9 mouse cellular contexts compared by ENCODE assay signal in genomic region chr1:120594603-120595002, GRCm38 (mm10). TPM values are rescaled to one million over a fixed set of nuclear protein-coding genes. Genes with fewer than 3 reads are reported as not detected.
DNase-seq lines count a peak whose midpoint lies in the region; ATAC-seq and TF ChIP-seq lines count a peak whose summit lies in the region.
"Had no signal": no experiment of that assay in that cellular context is flagged by ENCODE, and none has a peak within 500 bp of the region (broad histone marks: within the 10 kb centered on the region; RNA-seq: fewer than 3 reads in every experiment).

No protein-coding gene starts in this region.

- DNase-seq in heart, postnatal 0 days (ENCODE audit: low spot score) = no peak
- no peak for DNase-seq in heart, adult 11 months
- DNase-seq in thymus, postnatal 4 days = peak; percentile 29
- DNase-seq in thymus, postnatal 0 days (ENCODE audit: low spot score) = no peak
- DNase-seq in stomach, postnatal 0 days (ENCODE audit: low spot score) = peak; percentile 18
- DNase-seq in urinary bladder, postnatal 36 days (ENCODE audit: low spot score in 2 of 2) = no peak
- DNase-seq: liver, embryonic 13.5 days had no signal

- no peaks in the 10 kb centered on the region for H3K36me3 ChIP-seq in heart, postnatal 0 days (replicated peaks; ENCODE audit: control insufficient read depth, insufficient read depth, low read length)
- H3K36me3 ChIP-seq in hindbrain, embryonic 16.5 days (ENCODE audit: control insufficient read depth, insufficient read depth, low read length) = no peaks in the 10 kb centered on the region
- H3K36me3 ChIP-seq in stomach, postnatal 0 days (ENCODE audit: control insufficient read depth, insufficient read depth, low read length) = no peaks in the 10 kb centered on the region
- H3K36me3 ChIP-seq: liver, embryonic 13.5 days had no signal

- no peak overlapping the region for H3K4me2 ChIP-seq in heart, postnatal 0 days (ENCODE audit: low read depth, low read length)
- H3K4me2 ChIP-seq in hindbrain, embryonic 16.5 days (ENCODE audit: low read length) = peak overlapping the region; percentile 22
- H3K4me2 ChIP-seq in stomach, postnatal 0 days (replicated peaks; ENCODE audit: low read depth) = no peak overlapping the region
- H3K4me2 ChIP-seq: liver, embryonic 13.5 days had no signal

- no peaks in the 10 kb centered on the region for H3K9me3 ChIP-seq in heart, postnatal 0 days (replicated peaks; ENCODE audit: control insufficient read depth, low read length)
- 0 out of 2 replicates have a peak, but pooled peaks cover 2% of the 10 kb centered on the region for H3K9me3 ChIP-seq in hindbrain, embryonic 16.5 days (ENCODE audit: control insufficient read depth, low read length)
- H3K9me3 ChIP-seq in stomach, postnatal 0 days (ENCODE audit: control insufficient read depth, low read length) = no peaks in the 10 kb centered on the region
- H3K9me3 ChIP-seq: liver, embryonic 13.5 days had no signal

- no peak for ATAC-seq in heart, postnatal 0 days (ENCODE audit: insufficient read depth, low read depth)
- ATAC-seq in hindbrain, embryonic 16.5 days = peak; percentile 49; the same call in 1 of the 2 replicates
- no peak for ATAC-seq in stomach, postnatal 0 days (ENCODE audit: low FRiP score, low TSS enrichment)
- ATAC-seq in granulocyte monocyte progenitor cell, adult 5-6 weeks (replicated peaks; ENCODE audit: poor library complexity, severe bottlenecking) = no peak

- 4% methylated on average over 8 of the region's 8 CpGs for WGBS in heart, postnatal 0 days
- WGBS in hindbrain, embryonic 16.5 days = 4% methylated on average over 8 of the region's 8 CpGs
- 4% methylated on average over 8 of the region's 8 CpGs for WGBS in stomach, postnatal 0 days

- peak; percentile 49 for TF ChIP-seq CTCF in heart, postnatal 0 days (IDR thresholded peaks at IDR 0.05; ENCODE audit: low read depth)
- TF ChIP-seq CTCF in stomach, postnatal 0 days (IDR thresholded peaks at IDR 0.05; ENCODE audit: low read depth) = peak; percentile 70

- H3K4me1 ChIP-seq in heart, postnatal 0 days (ENCODE audit: control insufficient read depth, insufficient read depth) = no peaks in the 10 kb centered on the region
- H3K4me1 ChIP-seq in hindbrain, embryonic 16.5 days (ENCODE audit: control insufficient read depth, insufficient read depth, low read depth, low read length) = peaks cover 3% of the 10 kb centered on the region; the same call in 1 of the 2 replicates
- H3K4me1 ChIP-seq in stomach, postnatal 0 days (replicated peaks; ENCODE audit: control insufficient read depth, insufficient read depth) = no peaks in the 10 kb centered on the region
- H3K4me1 ChIP-seq: liver, embryonic 13.5 days had no signal

- no peak overlapping the region for H3K27ac ChIP-seq in heart, postnatal 0 days (ENCODE audit: low read depth)
- H3K27ac ChIP-seq in hindbrain, embryonic 16.5 days (ENCODE audit: low read depth, low read length) = no peak overlapping the region
- no peak overlapping the region for H3K27ac ChIP-seq in stomach, postnatal 0 days (replicated peaks)
- H3K27ac ChIP-seq: liver, embryonic 13.5 days had no signal

- no peak overlapping the region for H3K9ac ChIP-seq in heart, postnatal 0 days (replicated peaks; ENCODE audit: low read depth, low read length)
- H3K9ac ChIP-seq in hindbrain, embryonic 16.5 days (ENCODE audit: low read depth, low read length) = no peak overlapping the region
- no peak overlapping the region for H3K9ac ChIP-seq in stomach, postnatal 0 days (ENCODE audit: low read length)
- H3K9ac ChIP-seq: liver, embryonic 13.5 days had no signal

- H3K4me3 ChIP-seq in heart, postnatal 0 days (ENCODE audit: low read depth, low read length) = no peak overlapping the region
- no peak overlapping the region for H3K4me3 ChIP-seq in hindbrain, embryonic 16.5 days (ENCODE audit: low read length)
- H3K4me3 ChIP-seq in stomach, postnatal 0 days (ENCODE audit: low read depth, low read length) = no peak overlapping the region
- H3K4me3 ChIP-seq: liver, embryonic 13.5 days had no signal

- H3K27me3 ChIP-seq in heart, postnatal 0 days (ENCODE audit: control insufficient read depth, insufficient read depth, low read length) = peaks cover 89% of the 10 kb centered on the region
- peaks cover 64% of the 10 kb centered on the region for H3K27me3 ChIP-seq in hindbrain, embryonic 16.5 days (replicated peaks; ENCODE audit: control insufficient read depth, insufficient read depth, low read length)
- peaks cover 37% of the 10 kb centered on the region for H3K27me3 ChIP-seq in stomach, postnatal 0 days (ENCODE audit: control insufficient read depth, insufficient read depth, low read length)

- no peak for TF ChIP-seq EP300 in heart, postnatal 0 days (IDR thresholded peaks at IDR 0.05; ENCODE audit: low read depth)
- no peak for TF ChIP-seq EP300 in stomach, postnatal 0 days (optimal IDR thresholded peaks at IDR 0.05)

RNA-seq across cellular contexts. Expression of gene En1, which starts 7.6 kb away (rescaled TPM):
- not detected in 2 replicates for total RNA-seq in heart, postnatal 0 days (2014; rRNA removed; ENCODE audit: low replicate concordance)
- not detected in 2 replicates for polyA plus RNA-seq in heart, postnatal 0 days (2015; fragmentation: Nextera tagmentation; extraction: Ambion mirVana)
- polyA plus RNA-seq in thymus, postnatal 0 days (2015; fragmentation: Nextera tagmentation; extraction: Ambion mirVana) = 0.05 TPM in 1 of 2 replicates, not detected in the other
- 3.1 and 4.0 TPM in 2 replicates for polyA plus RNA-seq in hindbrain, embryonic 16.5 days (2015; fragmentation: Nextera tagmentation; extraction: Ambion mirVana)
- not detected in 2 replicates for polyA plus RNA-seq in stomach, postnatal 0 days (2015; fragmentation: Nextera tagmentation; extraction: Ambion mirVana)
- total RNA-seq in granulocyte monocyte progenitor cell, adult 5-6 weeks (2014; fragmentation: Nextera tagmentation) = not detected in 2 replicates
- not detected in 2 replicates for total RNA-seq in granulocyte monocyte progenitor cell, adult 5-6 weeks (2017)
- polyA plus RNA-seq: liver, embryonic 13.5 days had no signal

Comparison
In these comparisons a context has a peak if more than half of its experiments do, and no peak if none do; other contexts are left out.
1. DNase-seq: peak in thymus, postnatal 4 days (single experiment) and stomach, postnatal 0 days (single experiment); none in heart, postnatal 0 days (single experiment), heart, adult 11 months (single experiment), thymus, postnatal 0 days (single experiment) and urinary bladder, postnatal 36 days (0 of 2).